Mouse (Mus musculus): ENCODE measurements around the gene Ric1.

The Ric1 gene

DNA sequence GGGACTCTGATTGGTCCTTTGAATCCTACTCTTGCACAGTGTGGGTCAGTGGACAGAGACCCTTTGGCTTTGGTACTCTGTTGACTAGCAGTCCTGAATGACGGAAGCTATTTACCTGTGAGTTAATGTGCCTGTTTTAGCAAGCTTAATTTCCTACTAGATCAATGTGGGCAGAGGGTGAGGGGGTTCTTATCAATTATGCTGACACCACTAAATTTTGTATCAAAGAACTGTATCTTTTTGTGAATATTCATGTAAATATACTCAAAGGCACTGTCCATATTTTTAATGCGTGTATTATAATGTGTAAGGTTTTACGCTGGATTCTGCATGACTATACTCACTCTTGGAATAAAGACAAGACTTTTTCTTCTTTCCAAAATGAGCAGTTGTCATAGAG, 82.6 kb downstream of the Ric1 start:
- DNase-seq (ENCODE audit: low spot score in 2 of 2) = no peak

DNA sequence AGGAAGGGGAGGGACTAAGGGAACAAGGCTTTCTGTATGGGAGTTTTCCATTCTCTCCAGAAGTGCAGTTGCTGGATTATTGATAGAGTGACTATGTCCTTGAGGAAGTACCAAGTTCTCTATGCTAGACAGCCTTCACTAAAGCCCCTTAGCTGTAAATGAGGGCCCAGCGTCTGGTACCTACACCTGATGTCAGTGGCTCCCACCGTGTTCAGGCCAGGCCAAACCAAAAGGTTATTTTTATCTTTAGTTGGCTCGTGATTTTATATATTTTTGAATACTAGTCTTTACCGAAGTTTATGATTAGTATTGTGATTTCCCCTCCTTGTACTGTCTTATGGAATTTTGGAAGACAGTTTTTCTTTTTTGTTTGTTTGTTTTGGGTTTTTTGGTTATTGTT, 85.4 kb downstream of the Ric1 start:
- DNase-seq (ENCODE audit: low spot score in 2 of 2) = no peak

DNA sequence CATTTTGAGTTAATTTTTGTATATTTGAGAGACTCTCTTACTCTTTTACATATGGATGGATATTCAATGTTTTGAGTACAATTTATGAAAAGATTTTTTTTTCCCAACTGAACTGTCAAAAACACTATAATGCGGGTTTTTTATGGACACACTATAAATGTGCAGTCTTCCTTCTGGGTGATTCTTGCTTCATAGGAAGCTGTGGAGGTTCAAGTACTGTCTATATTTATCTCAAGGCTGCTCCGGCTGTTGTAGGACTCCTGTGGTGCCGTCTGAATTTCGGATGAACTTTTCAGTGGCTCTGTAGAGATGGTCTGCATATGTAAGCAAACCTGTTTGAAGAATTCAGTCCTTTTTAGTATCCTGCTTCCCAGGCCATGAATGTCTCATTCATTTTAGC, 86.1 kb downstream of the Ric1 start:
- DNase-seq (ENCODE audit: low spot score in 2 of 2) = no peak

DNA sequence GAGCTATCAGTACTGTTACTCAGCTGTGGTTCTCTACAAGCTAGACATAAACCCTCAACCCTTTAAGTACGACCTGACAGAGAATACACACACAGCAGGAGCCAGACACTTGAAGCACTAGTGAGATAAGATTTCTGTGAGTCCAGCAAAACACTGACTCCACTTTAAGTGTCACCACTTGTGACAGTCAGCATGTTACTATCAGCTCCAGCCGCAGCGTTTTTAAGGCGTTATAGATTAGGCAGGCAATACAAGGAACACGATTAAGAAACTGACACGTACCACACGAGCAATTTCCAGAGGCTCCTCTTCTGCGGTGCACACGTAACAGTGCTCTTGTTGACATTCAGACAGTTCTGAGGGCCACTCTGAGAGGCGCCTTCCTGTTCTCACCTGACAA, 88.8 kb downstream of the Ric1 start:
- no peak for DNase-seq (ENCODE audit: low spot score in 2 of 2)

DNA sequence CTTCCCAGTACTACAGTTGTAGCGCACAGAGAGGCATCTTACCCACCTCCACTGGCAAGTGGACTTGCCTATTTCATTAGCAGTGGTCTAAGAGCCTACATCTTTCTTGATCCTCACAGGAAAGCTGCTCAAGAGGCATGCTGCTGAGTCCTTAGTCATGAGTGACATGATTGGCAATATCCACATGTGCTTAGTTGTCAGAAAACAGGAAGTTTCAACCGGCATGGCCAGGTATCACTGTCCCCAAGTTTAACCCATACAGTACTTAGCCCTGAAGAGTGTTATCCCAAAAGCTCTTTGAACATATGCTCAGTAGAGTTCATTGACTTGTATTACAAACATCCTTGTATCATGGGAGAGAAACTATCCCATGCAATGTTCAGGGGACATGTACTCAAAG, 90.0 kb downstream of the Ric1 start:
- DNase-seq (ENCODE audit: low spot score in 2 of 2) = no peak

DNA sequence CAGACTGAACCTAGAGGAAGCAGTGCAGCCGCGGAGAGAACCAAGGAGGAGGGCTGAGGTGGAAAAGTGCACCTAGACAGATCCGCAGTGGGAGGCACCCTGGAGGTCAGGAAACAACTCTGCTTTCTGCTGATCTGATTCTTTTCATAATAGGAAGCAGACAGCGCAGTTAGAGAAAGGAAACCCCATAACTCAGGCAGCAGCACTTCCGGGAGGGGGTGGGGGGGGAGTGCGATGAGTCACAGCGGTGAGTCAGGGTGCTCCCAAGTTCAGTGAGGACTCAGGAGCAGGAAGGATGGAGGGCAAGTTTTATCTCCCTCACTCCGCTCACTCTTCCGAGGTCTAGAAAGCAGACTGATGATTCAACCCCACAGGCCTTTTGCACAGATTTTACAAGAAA, 119.0 kb downstream of the Ric1 start:
- peak; percentile 12 to 21 for DNase-seq (ENCODE audit: low spot score in 2 of 2)

DNA sequence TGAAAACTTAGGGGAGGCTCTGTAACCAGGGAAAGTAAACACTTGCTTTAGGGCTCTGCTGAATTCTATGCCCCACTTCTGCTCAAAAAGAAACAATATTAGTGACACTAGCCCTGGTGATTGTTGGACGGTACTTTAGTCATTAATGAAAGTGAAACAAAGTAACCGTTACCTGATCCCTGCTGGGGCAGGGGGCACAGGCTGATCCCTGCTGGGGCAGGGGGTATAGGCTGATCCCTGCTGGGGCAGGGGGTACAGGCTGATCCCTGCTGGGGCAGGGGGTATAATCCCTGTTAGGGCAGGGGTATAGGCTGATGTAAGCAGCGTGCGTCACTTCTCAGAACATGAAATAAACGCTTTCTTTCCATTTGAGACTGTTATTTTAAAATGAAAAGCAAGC, 119.4 kb downstream of the Ric1 start:
- DNase-seq (ENCODE audit: low spot score in 2 of 2) = no peak

DNA sequence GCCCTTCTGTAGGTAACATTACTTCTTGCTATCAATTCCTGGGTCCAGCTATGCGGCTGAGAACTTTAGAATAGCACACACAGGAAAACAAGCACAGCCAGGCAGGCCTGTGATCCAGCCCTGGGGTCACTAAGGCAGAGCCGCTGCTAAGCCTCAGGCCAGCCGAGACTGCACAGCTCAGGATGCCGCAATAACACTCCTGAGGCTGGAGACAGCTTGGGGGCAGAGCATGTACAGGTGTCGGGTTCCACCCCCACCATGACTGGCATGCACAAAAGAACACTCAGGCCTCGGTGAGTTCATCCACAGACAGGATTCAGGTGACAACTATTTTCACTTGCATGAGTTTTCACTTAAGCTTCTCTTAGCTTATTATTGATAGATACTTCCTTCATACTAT, 120.1 kb downstream of the Ric1 start:
- DNase-seq (ENCODE audit: low spot score in 2 of 2) = no peak

DNA sequence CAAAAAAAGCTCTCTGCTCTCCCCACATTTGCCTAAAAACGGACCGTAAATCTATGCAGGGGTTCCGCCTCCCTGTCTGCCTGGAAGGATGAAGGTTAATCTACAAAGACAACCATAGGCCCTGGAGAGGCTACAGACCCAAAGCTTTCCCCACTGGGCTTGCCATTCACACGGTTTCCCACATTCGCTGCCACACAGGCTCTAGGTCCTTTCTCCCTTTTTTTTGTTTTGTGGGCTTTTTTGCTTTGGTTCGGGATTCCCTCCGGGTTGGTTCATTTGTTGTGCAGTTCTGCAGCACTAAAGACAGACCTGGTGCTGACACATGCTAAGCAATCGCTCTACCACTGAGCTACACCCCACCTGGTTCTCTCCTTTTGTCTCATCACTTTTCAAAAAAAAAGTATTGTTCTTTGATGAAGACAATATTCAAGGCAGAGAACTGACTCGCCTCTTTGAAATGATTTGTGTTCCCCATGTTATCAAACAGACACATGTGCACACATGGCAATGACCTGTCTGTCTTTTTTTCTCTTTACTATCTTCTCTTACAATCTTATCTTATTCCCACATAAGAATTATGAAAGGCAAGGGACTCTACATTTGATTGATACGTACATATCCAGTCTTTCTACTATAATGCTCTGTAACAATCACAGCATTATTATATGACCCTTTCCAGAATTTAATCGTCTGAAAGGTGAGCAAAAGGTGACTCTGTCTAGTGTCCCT, 121.3 kb downstream of the Ric1 start:
- no peak for DNase-seq (ENCODE audit: low spot score in 2 of 2)

DNA sequence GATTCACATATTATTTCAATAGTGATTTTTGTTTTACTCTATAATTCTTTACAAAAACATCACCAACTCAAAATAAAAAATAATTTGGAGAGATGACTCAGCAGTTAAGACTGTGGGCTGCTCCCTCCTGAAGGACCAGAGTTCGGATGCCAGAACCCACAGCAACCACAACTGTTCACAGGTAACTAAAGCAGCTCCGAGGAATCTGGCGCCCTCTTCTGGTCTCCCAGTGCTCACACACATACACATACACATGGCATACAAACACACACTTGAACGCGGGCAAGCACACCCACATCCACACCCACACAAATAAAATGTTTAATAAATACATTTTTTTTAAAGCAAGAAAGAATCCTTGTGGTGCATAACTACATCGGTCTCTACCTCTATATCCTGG, 122.7 kb downstream of the Ric1 start:
- DNase-seq (ENCODE audit: low spot score in 2 of 2) = no peak

DNA sequence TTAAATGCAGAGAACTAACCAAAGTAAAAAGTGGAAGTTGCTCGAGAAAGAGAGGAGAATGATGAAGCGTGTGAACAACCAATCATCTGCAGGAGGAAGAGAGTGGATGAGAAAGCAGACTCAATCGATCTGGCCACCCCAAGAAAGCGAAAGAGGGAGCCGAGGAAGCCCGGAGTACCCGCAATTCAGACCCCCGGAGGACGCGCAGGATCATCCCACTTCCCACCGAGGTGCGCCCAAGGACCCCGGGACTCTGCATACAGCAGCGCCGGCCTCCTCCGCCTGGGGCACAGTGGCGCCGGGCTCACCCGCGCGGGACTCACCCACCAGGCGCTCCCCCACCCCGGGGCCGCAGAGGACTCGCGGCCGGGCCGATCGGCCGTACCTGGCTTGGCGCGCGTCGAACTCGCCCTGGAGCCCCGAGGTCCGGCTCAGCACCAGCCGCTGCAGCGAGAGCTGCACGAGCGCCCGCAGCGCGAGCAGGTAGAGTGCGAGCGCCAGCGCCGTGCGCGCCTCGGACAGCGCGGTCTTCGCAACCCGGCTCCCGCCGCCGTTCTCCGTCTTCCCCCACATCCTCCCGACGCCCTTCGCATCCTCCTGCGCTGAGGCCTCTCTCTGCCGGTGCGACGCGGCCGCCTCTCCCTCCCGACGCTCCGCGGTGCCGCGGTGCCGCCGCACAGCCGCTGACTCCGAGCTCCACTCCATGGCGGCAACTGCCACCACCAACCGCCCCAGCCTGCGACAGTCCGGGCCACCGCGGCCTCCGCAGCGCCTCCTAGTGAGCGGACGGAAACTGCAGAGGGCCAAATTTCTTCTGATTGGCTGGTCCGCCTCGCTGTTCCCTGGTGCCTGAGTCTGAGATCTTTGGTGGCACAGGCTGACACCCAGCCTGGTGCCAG, 125.8 kb downstream of the Ric1 start, which contains the start of gene Ermp1:
TSS of gene Ermp1 (minus strand) at position 765 of the 899 bp plus-strand sequence.
- DNase-seq (ENCODE audit: low spot score in 2 of 2) = peak; percentile 93

DNA sequence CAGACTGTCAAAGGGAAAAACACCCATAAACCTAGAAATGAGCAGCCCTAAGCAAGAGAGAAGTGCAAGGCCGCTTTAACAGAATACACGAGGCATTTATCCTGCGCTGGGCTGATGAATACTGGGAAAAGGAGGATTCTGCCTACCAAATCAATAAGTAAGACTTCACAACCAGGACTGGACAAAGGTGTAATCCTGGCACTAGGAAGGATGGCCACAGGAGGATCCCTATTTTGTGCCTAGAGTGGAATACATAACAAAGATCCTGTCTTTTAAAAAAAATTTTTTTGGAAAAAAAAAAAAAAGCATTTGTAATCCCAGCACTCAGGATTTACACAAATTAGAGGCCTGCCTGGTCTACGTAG, 126.5 kb downstream of the Ric1 start:
- DNase-seq (ENCODE audit: low spot score in 2 of 2) = no peak

DNA sequence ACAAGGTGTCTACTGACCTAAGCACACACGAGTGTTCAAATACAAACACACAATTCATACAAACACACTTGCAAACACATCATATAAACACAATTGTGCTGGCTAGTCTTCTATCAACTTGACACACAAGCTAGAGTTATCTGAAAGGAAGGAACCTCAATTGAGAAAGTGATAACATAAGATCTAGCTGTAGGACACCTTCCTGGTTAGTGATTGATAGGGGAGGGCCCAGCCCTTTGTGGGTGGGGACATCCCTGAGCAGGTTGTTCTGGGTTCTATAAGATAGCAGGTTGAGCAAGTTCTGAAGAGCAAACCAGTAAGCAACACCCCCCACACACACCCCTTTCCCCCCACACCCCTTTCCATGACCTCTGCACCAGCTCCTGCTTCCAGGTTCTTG, 127.6 kb downstream of the Ric1 start:
- peak in 1 of 2 experiments; percentile 19 for DNase-seq (ENCODE audit: low spot score in 2 of 2)

DNA sequence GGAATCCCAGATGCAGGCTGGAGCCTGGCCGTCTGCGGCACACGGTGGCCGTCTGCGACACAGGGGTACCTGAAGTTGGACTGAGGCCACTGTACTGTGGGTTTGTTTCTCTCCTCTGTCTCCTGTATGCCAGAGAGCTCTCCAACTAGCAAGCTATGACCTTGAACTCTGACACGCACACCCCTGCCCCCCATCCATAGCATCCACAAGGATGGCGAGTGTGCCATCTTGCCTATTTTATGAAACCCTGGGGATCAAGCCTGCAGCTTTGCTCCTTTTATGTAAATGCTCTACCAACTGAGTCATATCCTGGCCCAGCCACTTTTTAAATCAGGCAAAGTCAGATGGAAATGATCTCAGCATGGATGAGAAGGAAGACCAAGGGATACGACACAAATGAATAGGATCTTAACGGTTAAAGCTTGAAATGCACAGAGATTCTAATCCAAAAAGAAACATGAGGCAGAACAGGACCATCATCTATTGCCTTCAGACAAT, 131.7 kb downstream of the Ric1 start:
- no peak for DNase-seq (ENCODE audit: low spot score in 2 of 2)

DNA sequence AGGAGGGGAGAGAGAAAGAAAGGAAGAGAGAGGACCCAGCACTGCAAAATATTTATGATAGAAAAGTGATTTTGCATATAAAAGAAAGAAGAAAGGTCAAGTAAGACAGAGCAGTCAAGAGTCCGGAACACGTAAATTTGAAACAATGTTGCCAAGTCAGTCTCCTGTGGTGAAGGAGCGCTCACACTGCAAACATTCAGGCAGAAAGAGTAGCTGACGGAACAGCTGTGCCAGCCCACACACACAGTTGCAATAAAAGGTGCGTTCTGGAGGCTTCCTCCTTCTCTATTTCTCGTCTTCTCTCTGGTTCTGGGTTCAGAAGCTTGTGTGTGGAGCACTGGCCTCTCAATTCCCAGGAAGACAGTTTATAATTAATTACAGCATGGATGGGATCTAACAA, 133.1 kb downstream of the Ric1 start:
- no peak for DNase-seq (ENCODE audit: low spot score in 2 of 2)

DNA sequence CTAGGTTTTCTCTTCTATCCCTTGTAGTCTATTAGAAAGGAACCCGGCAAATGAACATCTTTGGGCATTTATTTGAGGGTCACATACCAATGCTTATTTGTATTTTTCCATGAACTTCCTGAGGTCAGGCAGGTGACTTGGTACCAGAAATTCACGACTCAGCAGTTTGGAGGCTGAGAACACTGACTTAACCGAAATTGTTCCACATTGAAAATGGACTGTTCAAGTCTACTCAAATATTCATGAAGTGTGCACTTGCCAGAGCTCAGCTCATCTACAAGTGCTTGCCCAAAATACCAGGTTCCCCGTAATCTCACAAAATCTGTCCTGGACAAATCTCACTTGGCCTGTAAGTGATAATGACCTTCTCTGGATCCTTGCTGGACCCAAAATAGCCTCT, 133.9 kb downstream of the Ric1 start:
- DNase-seq (ENCODE audit: low spot score in 2 of 2) = no peak

Measured in spleen, postnatal 36 days (tissue).